Mouse (Mus musculus): ENCODE results near the gene Sowaha. TPM values are rescaled to one million over a fixed set of nuclear protein-coding genes. Genes with fewer than 3 reads are reported as not detected.

Gene Sowaha
- polyA plus RNA-seq, 1 experiment from 2014 or later: 0.26 TPM

DNA sequence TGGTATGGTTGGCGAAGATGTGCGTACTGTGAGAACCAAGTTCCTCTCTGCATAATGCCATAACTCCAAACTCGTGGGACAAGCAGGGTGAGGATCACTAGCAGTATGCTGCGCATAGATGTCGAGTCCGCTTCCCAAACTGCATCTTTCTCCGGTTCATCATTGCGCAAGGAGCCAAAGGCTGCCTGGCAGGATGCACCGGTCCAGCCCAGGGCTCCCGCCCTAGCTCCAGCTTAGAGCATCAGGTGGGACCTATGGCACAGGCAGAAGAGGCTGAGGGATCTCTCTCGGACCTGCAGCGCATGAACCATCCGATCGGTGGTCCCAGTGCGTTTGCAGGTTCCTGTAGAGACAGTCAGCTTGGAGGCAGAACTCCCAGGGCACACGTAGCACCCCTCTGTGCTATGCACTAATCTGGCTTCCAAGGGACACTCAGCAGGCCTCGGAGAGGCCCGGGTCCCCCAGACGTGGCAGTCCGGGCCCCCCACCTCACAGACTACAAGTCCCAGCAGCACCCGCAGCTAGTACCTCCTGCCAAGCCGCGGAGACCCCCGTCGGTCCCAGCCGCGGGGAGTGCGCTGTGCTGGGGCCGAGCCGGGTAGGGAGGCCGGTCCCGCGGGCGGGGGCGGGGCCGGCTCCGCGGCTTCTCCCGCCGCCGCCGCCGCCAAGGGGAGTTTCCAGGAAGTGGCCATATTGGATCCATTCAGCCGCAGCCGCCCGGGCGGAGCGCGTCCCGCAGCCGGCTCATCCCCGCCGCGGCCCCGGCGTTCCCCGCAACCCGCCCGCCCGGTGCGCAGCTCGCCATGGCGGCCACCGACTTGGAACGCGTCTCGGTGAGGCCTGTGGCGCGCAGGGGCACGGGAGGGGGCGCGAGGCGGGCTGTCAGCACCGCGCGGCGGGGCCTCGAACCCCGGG, 39.4 kb upstream of the Sowaha start, which contains the start of gene Sept8:
Sept8 (plus strand) TSS at position 51 of the 915 bp plus-strand sequence.
- DNase-seq (ENCODE audit: low spot score): peak; percentile 64
- Histone ChIP-seq H3K4me1 (replicated peaks) (peaks cover 64% of the 10 kb centered on the region), H3K36me3 (no peaks in the 10 kb centered on the region), H3K27ac (peak within 1 kb of the TSS; percentile 90), H3K9me3 (no peaks in the 10 kb centered on the region), H3K27me3 (ENCODE audit: insufficient read depth, poor library complexity, severe bottlenecking) (peaks cover 84% of the 10 kb centered on the region), H3K4me3 (peak within 1 kb of the TSS; percentile 89)
- WGBS: 3% methylated on average over 79 of the region's 79 CpGs

DNA sequence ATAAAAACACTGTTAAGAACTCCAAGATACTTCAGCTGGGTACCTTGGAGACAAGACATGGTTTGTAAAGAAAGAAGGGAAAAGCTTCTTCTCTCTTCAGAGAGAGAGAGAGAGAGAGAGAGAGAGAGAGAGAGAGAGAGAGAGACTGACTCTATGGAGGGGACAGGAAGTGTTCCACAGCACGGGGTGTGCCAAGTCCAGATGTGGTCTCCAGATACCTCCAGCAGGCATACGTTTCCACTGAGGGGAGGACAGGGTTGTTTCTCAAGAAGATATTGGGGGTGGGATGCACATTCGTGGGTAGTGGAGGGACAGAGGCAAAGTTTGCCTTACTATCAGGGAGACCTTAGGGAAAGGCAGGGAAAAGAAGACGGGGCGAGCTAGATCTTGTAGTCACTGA, 38.7 kb upstream of the Sowaha start:
- no peaks in the 10 kb centered on the region for H3K36me3 ChIP-seq
- no peak overlapping the region for H3K4me3 ChIP-seq
- H3K4me1 ChIP-seq (replicated peaks): peaks cover 57% of the 10 kb centered on the region
- H3K27me3 ChIP-seq (ENCODE audit: insufficient read depth, poor library complexity, severe bottlenecking): peaks cover 91% of the 10 kb centered on the region
- 48% methylated on average over 5 of the region's 5 CpGs for WGBS
- no peaks in the 10 kb centered on the region for H3K9me3 ChIP-seq
- DNase-seq (ENCODE audit: low spot score): no peak
- H3K27ac ChIP-seq: no peak overlapping the region

DNA sequence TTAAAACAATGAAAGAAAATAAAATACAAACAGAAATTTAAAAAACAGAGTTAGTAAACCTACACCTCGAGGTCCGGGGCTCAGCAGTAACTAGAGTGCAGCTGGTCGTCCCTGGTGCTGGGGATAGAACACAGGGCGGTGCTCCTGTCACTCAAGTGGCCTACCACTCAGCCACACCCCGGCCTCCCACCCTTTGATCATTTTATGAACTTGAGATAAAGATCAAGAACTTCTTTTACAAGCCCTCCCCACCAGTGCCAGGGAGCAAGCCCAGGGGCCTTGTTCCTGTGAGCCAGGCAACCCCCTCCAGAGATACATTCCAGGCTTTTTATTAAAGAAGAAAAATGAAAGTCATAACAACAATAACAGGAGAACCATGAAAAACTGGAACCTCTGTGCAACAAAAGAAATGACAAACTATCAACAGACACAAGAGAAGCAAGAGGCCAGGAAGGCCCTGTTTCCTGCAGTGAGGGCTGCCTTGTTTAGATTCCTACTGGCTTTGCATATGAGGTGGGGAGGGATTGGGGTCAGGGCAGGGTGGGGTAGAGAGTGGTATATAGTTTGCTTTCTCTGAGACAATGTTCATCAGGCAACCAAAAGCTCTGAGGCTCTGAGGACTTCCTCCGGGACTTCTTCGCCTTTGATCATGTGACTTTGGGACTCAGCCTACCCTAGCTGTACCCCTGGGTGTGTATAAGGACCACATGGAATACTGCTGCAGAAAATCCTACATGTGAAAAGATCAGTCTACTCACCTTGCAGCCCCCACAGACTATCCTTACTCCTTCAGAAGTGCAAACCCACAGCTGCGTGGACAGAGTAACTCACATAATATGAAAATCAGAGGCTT, 36.9 kb upstream of the Sowaha start:
- Histone ChIP-seq H3K4me1 (replicated peaks) (peaks cover 45% of the 10 kb centered on the region), H3K36me3 (no peaks in the 10 kb centered on the region), H3K9me3 (no peaks in the 10 kb centered on the region), H3K27me3 (ENCODE audit: insufficient read depth, poor library complexity, severe bottlenecking) (peaks cover 86% of the 10 kb centered on the region), H3K27ac (0 out of 2 replicates have a peak overlapping the region, but pooled peaks have one; percentile 35), H3K4me3 (no peak overlapping the region)
- WGBS: 46% methylated on average over 8 of the region's 8 CpGs
- DNase-seq (ENCODE audit: low spot score): no peak

DNA sequence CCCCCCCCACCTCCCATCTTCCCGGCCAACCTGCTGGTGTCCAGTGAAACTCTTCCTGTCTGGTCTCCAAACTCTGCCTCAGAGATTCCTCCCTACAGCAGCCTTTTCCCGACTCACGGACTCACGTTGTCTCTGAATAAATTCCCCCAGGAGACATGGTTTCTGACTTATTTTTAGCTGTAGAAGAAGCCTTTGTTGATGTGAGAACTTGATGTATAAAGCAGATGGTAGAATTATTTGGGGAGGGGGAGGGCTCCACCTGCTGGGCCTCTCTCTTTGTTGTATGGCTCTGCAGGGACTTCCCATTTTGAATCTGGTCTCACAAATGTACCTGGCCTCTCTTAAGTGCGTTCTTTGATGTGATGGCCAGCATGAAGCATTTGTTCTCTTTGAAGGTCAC, 30.3 kb upstream of the Sowaha start:
- 61% methylated on average over 5 of the region's 5 CpGs for WGBS
- H3K27ac ChIP-seq: no peak overlapping the region
- DNase-seq (ENCODE audit: low spot score): no peak
- H3K27me3 ChIP-seq (ENCODE audit: insufficient read depth, poor library complexity, severe bottlenecking): peaks cover 92% of the 10 kb centered on the region
- H3K4me3 ChIP-seq: no peak overlapping the region
- no peaks in the 10 kb centered on the region for H3K36me3 ChIP-seq
- no peaks in the 10 kb centered on the region for H3K9me3 ChIP-seq
- H3K4me1 ChIP-seq (replicated peaks): peaks cover 12% of the 10 kb centered on the region

DNA sequence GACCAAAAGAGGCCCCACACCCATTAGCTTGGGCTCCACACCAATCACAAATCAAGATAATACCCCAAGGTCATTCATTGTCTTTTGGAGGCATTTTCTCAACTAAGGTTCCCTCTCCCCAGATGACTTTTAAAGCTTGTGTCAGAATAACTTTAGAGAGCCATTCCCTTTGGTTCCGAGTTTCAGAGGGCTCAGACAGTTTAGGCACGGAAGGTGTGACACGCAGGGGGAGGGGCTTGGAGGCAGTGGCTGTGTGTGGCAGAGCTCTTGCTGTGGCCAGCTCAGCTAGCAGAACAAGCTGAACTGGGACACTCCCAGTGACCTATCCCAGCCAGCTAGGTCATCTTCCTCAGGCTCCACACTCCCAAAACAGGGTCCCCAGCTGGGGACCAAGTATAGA, 28.5 kb upstream of the Sowaha start:
- Histone ChIP-seq H3K27ac (no peak overlapping the region), H3K4me1 (replicated peaks) (peaks cover 20% of the 10 kb centered on the region), H3K27me3 (ENCODE audit: insufficient read depth, poor library complexity, severe bottlenecking) (peaks cover 91% of the 10 kb centered on the region), H3K9me3 (no peaks in the 10 kb centered on the region), H3K4me3 (no peak overlapping the region), H3K36me3 (no peaks in the 10 kb centered on the region)
- 57% methylated on average over 3 of the region's 3 CpGs for WGBS
- no peak for DNase-seq (ENCODE audit: low spot score)

DNA sequence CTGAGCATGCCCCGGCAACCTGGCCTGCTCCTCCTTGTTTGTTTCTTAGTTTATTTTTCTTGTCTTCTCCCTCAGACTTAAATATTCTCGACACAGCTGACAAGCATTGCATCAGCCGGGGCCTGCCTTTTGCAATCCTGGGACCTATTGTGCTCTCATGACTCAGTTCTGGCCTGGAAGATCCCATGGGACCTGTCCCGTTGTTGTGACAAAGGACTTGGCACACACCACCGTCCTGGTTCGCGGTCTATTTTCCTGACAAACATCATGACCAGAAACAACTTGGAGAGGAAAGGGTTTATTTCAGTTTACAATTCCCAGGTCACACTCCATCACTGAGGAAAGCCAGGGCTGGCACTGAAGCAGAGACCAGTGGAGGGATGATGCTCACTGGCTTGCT, 28.1 kb upstream of the Sowaha start:
- H3K36me3 ChIP-seq: no peaks in the 10 kb centered on the region
- WGBS: 73% methylated on average over 7 of the region's 7 CpGs
- no peak overlapping the region for H3K27ac ChIP-seq
- no peak for DNase-seq (ENCODE audit: low spot score)
- H3K4me3 ChIP-seq: no peak overlapping the region
- H3K4me1 ChIP-seq (replicated peaks): peaks cover 20% of the 10 kb centered on the region
- peaks cover 92% of the 10 kb centered on the region for H3K27me3 ChIP-seq (ENCODE audit: insufficient read depth, poor library complexity, severe bottlenecking)
- no peaks in the 10 kb centered on the region for H3K9me3 ChIP-seq

DNA sequence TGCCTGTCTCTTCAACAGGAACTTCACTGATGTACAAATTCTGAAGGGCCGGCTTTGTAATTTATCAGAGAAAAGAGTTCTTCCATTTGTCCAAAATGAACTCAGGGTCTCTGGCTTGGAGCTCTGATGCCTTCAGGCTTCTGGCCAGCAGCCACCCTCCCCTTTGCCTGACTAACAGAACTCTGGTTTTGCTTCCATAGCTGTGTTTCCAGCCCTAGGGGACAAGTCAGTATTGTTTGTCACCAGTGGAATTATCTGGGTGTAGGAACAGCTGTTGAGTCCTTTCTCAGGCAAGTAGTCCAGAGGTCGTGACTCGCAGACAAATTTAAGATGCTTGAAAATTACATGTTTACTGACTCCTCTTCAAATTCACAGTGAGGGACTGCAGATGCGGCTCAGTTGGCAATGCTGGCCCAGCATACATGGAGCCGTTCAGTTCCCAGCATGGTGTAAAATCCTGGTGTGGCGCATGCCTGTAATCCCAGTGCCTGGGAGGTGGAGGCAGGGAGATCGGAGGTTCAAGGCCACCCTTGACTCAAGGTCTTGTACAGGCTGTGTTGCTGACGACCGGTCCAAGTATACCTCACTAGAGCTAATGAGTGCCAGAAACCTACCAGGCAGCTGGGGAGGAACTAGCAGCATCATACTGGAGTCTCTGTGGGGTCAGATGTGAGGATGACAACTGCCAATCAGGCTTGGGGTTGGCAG, 27.2 kb upstream of the Sowaha start:
- H3K9me3 ChIP-seq: no peaks in the 10 kb centered on the region
- peaks cover 20% of the 10 kb centered on the region for H3K4me1 ChIP-seq (replicated peaks)
- H3K4me3 ChIP-seq: no peak overlapping the region
- DNase-seq (ENCODE audit: low spot score): no peak
- H3K27me3 ChIP-seq (ENCODE audit: insufficient read depth, poor library complexity, severe bottlenecking): peaks cover 95% of the 10 kb centered on the region
- no peaks in the 10 kb centered on the region for H3K36me3 ChIP-seq
- no peak overlapping the region for H3K27ac ChIP-seq
- 91% methylated on average over 9 of the region's 9 CpGs for WGBS

DNA sequence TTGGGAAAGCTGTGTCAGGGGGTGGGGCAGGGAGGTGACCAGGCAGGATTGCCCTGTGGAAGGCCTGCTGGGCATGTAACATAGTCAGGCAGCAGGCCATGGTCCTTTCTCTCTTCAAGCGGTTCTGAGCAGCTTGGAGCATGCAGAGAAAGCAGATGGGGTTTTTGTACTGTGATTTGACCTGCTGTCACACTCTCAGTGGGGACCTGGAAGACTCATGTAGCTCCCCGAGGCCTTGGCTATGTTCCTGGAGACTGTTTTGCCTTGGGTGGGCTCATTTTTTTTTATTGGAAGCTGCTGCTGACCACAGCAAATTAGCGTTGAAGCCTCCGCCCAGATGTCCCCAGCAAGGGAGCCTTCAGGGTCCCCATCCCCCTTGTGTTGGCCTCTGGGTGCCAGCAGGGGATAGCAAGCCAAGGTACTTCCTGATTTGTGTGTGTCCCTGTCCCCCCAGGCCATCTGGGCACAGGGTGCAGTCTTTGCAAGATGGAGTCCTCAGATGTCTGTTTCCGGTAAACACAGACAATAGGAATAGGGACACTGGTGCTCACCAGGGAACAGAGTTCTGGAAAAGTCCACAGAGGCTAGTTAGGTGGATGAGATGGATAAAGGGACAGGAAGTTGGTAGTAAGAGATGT, 25.1 kb upstream of the Sowaha start:
- Histone ChIP-seq H3K4me3 (no peak overlapping the region), H3K27me3 (ENCODE audit: insufficient read depth, poor library complexity, severe bottlenecking) (peaks cover 97% of the 10 kb centered on the region), H3K36me3 (no peaks in the 10 kb centered on the region), H3K27ac (peak overlapping the region; percentile 29; the same call in 1 of the 2 replicates), H3K4me1 (replicated peaks) (peaks cover 29% of the 10 kb centered on the region), H3K9me3 (no peaks in the 10 kb centered on the region)
- DNase-seq (ENCODE audit: low spot score): no peak
- 53% methylated on average over 5 of the region's 5 CpGs for WGBS

DNA sequence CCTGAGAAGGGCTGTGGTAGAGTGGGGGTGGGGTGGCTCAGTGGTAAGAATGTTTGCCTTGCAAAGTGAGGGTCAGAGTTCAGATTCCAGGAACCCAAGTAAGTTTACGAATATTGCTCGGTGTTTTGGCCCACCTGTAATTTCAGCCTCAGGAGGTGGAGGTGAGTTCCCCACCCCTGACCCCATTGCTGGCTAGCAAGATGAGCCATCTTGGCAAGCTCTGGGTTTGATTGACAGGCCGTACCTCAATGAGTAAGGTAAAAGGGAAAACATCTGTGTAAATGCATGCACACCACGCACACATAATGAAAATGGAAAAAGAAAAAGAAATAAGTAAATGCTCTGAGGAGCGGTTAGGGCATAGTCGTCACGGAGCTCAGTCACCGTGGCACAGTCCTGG, 24.3 kb upstream of the Sowaha start:
- Histone ChIP-seq H3K4me1 (replicated peaks) (peaks cover 29% of the 10 kb centered on the region), H3K27me3 (ENCODE audit: insufficient read depth, poor library complexity, severe bottlenecking) (peaks cover 97% of the 10 kb centered on the region), H3K4me3 (no peak overlapping the region), H3K36me3 (no peaks in the 10 kb centered on the region), H3K27ac (no peak overlapping the region), H3K9me3 (no peaks in the 10 kb centered on the region)
- no peak for DNase-seq (ENCODE audit: low spot score)
- WGBS: 88% methylated on average over 8 of the region's 8 CpGs

DNA sequence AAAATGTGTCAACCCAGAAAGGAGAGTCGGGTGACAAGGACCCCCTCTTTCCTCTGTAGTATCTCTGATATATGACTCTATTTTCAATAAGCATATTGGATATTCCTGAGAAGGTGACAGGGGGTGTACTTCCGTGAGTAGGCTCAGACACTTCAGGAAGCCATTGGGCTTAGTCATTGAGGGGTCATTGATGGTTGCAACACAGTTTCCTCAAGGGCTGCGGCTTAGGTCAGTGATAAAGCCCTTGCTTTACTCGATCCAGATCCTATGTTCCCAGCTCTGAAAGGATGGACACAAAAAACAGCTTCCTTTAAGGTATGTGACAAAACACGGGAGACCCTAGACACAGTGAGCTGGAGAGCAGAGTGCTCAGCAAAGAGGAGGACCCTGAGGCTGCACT, 23.7 kb upstream of the Sowaha start:
- DNase-seq (ENCODE audit: low spot score): no peak
- H3K9me3 ChIP-seq: no peaks in the 10 kb centered on the region
- H3K27ac ChIP-seq: no peak overlapping the region
- 86% methylated on average over 5 of the region's 5 CpGs for WGBS
- peaks cover 97% of the 10 kb centered on the region for H3K27me3 ChIP-seq (ENCODE audit: insufficient read depth, poor library complexity, severe bottlenecking)
- peaks cover 29% of the 10 kb centered on the region for H3K4me1 ChIP-seq (replicated peaks)
- H3K4me3 ChIP-seq: no peak overlapping the region
- H3K36me3 ChIP-seq: no peaks in the 10 kb centered on the region

DNA sequence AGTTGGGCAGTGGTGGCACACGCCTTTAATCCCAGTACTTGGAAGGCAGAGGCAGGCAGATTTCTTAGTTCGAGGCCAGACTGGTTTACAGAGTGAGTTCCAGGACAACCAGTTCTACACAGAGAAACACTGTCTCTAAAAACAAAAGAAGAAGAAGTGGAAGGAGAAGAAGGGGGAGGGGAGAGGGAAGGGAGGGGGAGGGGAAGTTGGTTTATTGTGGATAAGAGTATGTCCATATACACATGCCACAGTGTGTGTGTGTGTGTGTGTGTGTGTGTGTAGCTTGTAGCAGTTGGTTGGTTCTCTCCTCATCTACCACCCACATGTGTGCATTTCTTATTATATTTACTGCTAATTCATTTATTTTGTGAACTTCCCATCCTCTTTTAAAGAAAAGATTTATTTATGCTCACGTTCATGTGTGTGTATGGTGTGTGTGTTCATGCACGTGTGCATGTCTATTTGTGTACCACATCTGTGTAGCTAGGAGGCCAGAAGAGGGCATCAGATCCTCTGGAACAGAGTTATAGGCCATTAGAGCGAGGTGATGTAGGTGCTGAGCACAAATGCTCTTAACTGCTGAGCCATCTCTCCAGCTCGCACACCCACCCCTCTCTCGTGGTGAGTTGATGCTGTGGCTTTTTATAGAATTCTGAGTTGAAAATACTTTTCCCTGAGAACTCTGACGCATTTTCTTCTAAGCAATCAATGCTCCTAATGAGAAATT, 22.1 kb upstream of the Sowaha start:
- H3K4me1 ChIP-seq (replicated peaks): peaks cover 20% of the 10 kb centered on the region
- H3K27me3 ChIP-seq (ENCODE audit: insufficient read depth, poor library complexity, severe bottlenecking): peaks cover 98% of the 10 kb centered on the region
- 85% methylated on average over 8 of the region's 8 CpGs for WGBS
- no peak for DNase-seq (ENCODE audit: low spot score)
- no peaks in the 10 kb centered on the region for H3K36me3 ChIP-seq
- H3K27ac ChIP-seq: no peak overlapping the region
- no peaks in the 10 kb centered on the region for H3K9me3 ChIP-seq
- H3K4me3 ChIP-seq: no peak overlapping the region
